Mouse (Mus musculus) thymus, postnatal 10 days (tissue): ENCODE results near the gene Nfkbil1.

Source experiments
- DNase-seq, 2 experiments: peaks; one replicate each; pipeline ENCODE4 v3.0.0; 2021; ENCODE audit warnings: low spot score in 2 of 2

The Nfkbil1 gene

GRCm38 (mm10) chr17:35254241-35255098 lies 18.9 kb upstream of the Nfkbil1 start:
- peak; percentile 59 to 74 for DNase-seq

- no peak for DNase-seq
Observed at GRCm38 (mm10) chr17:35253293-35254093, 17.9 kb upstream of the Nfkbil1 start.

GRCm38 (mm10) chr17:35252619-35253292 lies 17.2 kb upstream of the Nfkbil1 start:
- DNase-seq, result no peak

GRCm38 (mm10) chr17:35251981-35252380 lies 16.4 kb upstream of the Nfkbil1 start:
- no peak for DNase-seq

GRCm38 (mm10) chr17:35251162-35251719 lies 15.6 kb upstream of the Nfkbil1 start:
- no peak for DNase-seq

- DNase-seq, result no peak
Observed at GRCm38 (mm10) chr17:35250348-35251120, 14.9 kb upstream of the Nfkbil1 start.

- DNase-seq, result no peak
Observed at GRCm38 (mm10) chr17:35249451-35250197, 14.0 kb upstream of the Nfkbil1 start.

- no peak for DNase-seq
Observed at GRCm38 (mm10) chr17:35248986-35249385, 13.4 kb upstream of the Nfkbil1 start.

GRCm38 (mm10) chr17:35247144-35247543 lies 11.6 kb upstream of the Nfkbil1 start:
- no peak for DNase-seq

- DNase-seq, result peak in 1 of 2 experiments; percentile 42
Observed at GRCm38 (mm10) chr17:35245731-35246623, 10.4 kb upstream of the Nfkbil1 start.

- DNase-seq, result no peak
Observed at GRCm38 (mm10) chr17:35244999-35245398, 9.4 kb upstream of the Nfkbil1 start.

- DNase-seq, result no peak
Observed at GRCm38 (mm10) chr17:35243086-35243485, 7.5 kb upstream of the Nfkbil1 start.

GRCm38 (mm10) chr17:35242015-35242941 lies 6.7 kb upstream of the Nfkbil1 start:
- peak; percentile 48 for DNase-seq

- DNase-seq, result peak; percentile 95
Observed at GRCm38 (mm10) chr17:35241305-35242014, 5.9 kb upstream of the Nfkbil1 start, which contains the start of gene Ddx39b. Ddx39b (plus strand) TSS chr17:35241746.

GRCm38 (mm10) chr17:35240384-35241304 lies 5.1 kb upstream of the Nfkbil1 start:
- DNase-seq, result no peak

- DNase-seq, result no peak
Observed at GRCm38 (mm10) chr17:35239700-35240099, 4.1 kb upstream of the Nfkbil1 start.
